Mouse (Mus musculus) G1E (cell line): Measurements from ENCODE around the gene Grcc10. TPM values are rescaled to one million over a fixed set of nuclear protein-coding genes. Genes with fewer than 3 reads are reported as not detected.

Source experiments
- ATAC-seq: 2 replicates; pipeline ENCODE4 v1.8.0; 2016; ENCODE audit warnings: mild to moderate bottlenecking; ENCODE audit not compliant: insufficient number of reproducible peaks, poor library complexity, low FRiP score, severe bottlenecking; ENCODE audit errors: extremely low read depth
- DNase-seq: peaks from one replicate; pipeline ENCODE4 v3.0.0; 2012; ENCODE audit warnings: low spot score
- H3K27me3 ChIP-seq: 2 replicates; pipeline ENCODE4 v1.6.1; 2012; ENCODE audit warnings: mild to moderate bottlenecking, low read length, inconsistent platforms; ENCODE audit not compliant: insufficient read depth
- H3K36me3 ChIP-seq: replicated peaks from 2 replicates; pipeline ENCODE3; 2012; ENCODE audit warnings: mild to moderate bottlenecking, inconsistent platforms
- H3K4me1 ChIP-seq: 2 replicates; pipeline ENCODE4 v1.6.1; 2012; ENCODE audit warnings: low read depth, low read length, inconsistent platforms, mixed read lengths; ENCODE audit not compliant: insufficient read depth
- H3K4me3 ChIP-seq: 2 replicates; pipeline ENCODE4 v1.5.1; 2012; ENCODE audit warnings: low read depth, mild to moderate bottlenecking, inconsistent platforms, low read length, moderate library complexity, mixed read lengths
- H3K9me3 ChIP-seq: replicated peaks from 2 replicates; pipeline ENCODE4 v1.6.1; 2012; ENCODE audit warnings: inconsistent platforms
- CTCF ChIP-seq: IDR thresholded peaks from 2 replicates; pipeline ENCODE4 v1.5.1; 2012; ENCODE audit warnings: low read depth, low read length, inconsistent platforms, mixed read lengths
- GATA1 ChIP-seq: IDR thresholded peaks from 2 replicates; pipeline ENCODE4 v1.6.1; 2012; ENCODE audit warnings: borderline replicate concordance, low read length, inconsistent platforms, mixed read lengths
- GATA2 ChIP-seq: IDR thresholded peaks from 2 replicates; pipeline ENCODE4 v1.6.1; 2012; ENCODE audit warnings: low read depth, low read length, inconsistent platforms, borderline replicate concordance
- POLR2AphosphoS5 ChIP-seq: IDR thresholded peaks from 2 replicates; pipeline ENCODE4 v1.6.1; 2012; ENCODE audit warnings: low read depth, low read length, inconsistent platforms; ENCODE audit not compliant: insufficient replicate concordance
- TAL1 ChIP-seq: conservative IDR thresholded peaks from 2 replicates; pipeline ENCODE4 v1.6.1; 2012; ENCODE audit warnings: low read depth, low read length, inconsistent platforms, mixed read lengths
- polyA plus RNA-seq: library from polyadenylated mRNA; stranded (reverse); fragments of >175 nt; gene quantifications from 2 replicates; pipeline ENCODE4 v1.2.3, GENCODE M21; 2012
- total RNA-seq, 2 experiments: library from RNA; stranded (forward) in 1 of 2; stranded (reverse) in 1 of 2; fragments of 200-1000 nt in 1 of 2; fragments of >200 nt in 1 of 2; fragmentation: Nextera tagmentation in 1 of 2; gene quantifications; 2 replicates each; pipeline ENCODE4 v1.2.3; 2014 to 2017

Grcc10 gene
- total and polyA plus RNA-seq, 3 experiments = 38.8 to 130 (median 61.7) TPM

DNA sequence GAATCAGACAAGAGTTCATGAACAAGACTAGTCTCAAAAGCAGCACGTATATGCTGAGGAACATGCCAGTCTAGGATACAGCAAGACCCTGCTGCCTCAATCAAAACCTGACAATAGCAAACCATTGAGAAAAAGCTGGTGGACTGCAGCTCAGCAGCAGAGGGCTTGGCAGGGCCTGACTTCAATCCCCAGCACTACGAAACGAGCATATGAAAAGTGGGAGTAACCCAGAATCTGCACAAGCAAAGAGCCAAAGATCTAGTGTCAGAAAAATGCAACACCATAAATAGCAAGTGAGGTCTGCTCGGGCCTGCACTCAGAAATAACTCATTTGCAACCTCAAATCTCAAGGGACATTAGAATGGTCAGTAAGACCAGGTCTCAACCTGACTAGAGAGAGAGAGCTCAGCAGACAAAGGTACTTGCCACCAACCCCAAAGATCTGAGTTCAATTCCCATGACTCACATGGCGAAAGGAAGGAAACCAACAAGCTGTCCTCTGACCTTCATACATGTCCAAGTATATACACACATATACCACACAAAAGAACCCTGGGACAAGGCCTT is 35.0 kb downstream of the Grcc10 start:
- TF ChIP-seq POLR2AphosphoS5 = 0 out of 2 replicates have a peak, but pooled peaks have one; percentile 12
- no peak for TF ChIP-seq GATA2
- Histone ChIP-seq H3K27me3 (no peaks in the 10 kb centered on the region), H3K36me3 (peaks cover 97% of the 10 kb centered on the region), H3K4me1 (peaks cover 84% of the 10 kb centered on the region), H3K9me3 (no peaks in the 10 kb centered on the region), H3K4me3 (no peak overlapping the region)
- DNase-seq (no peak), ATAC-seq (no peak)

DNA sequence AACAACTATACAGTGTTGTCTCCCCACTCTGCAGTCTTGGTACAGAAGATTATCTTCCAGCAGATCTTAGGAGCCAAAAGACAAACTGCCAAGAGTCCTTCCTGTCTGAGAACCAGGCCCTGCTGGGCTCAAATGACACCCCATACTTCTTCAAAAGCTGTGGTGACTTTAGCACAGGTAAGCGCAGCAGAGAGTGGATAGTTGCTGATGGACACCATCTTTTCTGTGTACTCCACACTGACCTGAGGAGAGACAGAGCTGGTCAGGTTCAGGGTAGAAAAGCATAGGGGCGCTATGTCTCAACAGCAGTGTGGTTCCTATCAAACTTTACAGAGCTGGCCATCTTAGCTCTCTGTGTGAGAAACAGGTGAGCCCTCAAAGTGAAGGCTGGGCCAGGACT is 36.8 kb downstream of the Grcc10 start:
- no peak for ATAC-seq
- no peaks in the 10 kb centered on the region for H3K9me3 ChIP-seq
- H3K27me3 ChIP-seq = no peaks in the 10 kb centered on the region
- DNase-seq = no peak
- H3K36me3 ChIP-seq = peaks cover 100% of the 10 kb centered on the region
- TF ChIP-seq POLR2AphosphoS5 = 0 out of 2 replicates have a peak, but pooled peaks have one; percentile 73
- TF ChIP-seq CTCF = no peak
- H3K4me1 ChIP-seq = peaks cover 85% of the 10 kb centered on the region
- no peak overlapping the region for H3K4me3 ChIP-seq

DNA sequence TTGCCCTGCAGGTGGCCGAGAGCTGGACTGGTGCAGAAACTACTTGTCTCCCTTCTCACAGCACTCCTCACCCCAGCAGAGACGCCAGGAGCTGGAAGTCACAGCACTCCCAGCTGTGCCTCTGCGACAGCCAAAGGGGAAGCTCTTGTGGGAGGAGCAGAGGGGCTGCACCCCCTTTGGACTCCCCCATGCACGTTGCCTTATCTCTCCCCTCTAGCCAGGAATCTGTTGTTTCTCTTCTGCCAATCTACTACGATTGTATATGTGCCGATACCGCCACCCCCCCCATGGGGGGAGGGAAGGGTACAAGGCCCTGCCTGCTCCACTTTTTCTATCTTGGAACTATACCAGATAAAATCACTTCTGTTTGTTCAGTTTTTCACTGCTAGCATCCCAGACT is 37.4 kb downstream of the Grcc10 start:
- Histone ChIP-seq H3K36me3 (peaks cover 100% of the 10 kb centered on the region), H3K27me3 (no peaks in the 10 kb centered on the region), H3K9me3 (no peaks in the 10 kb centered on the region), H3K4me3 (peak overlapping the region; percentile 41; the same call in 1 of the 2 replicates), H3K4me1 (peaks cover 86% of the 10 kb centered on the region)
- no peak for DNase-seq
- TF ChIP-seq CTCF (no peak), POLR2AphosphoS5 (0 out of 2 replicates have a peak, but pooled peaks have one; percentile 52)
- no peak for ATAC-seq

DNA sequence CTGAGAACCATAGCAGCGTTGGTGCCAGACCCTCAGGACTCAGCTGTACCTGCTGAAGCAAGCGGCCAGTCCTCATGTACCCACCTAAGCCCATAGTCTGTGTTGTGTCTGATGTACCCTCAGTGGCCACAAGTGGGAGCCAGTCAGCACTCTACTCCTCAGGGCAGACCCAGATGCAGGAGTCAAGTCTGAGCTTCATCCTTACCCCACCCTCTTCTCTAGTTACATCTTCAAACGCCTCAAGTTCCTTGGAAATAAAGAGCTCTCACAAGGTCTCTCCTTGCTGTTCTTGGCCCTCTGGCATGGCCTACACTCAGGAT is 38.4 kb downstream of the Grcc10 start:
- H3K4me1 ChIP-seq = peaks cover 76% of the 10 kb centered on the region
- DNase-seq (no peak), ATAC-seq (peak; percentile 58)
- H3K4me3 ChIP-seq = no peak overlapping the region
- no peaks in the 10 kb centered on the region for H3K27me3 ChIP-seq
- TF ChIP-seq GATA2 (no peak), CTCF (peak; percentile 92)
- peaks cover 100% of the 10 kb centered on the region for H3K36me3 ChIP-seq
- no peaks in the 10 kb centered on the region for H3K9me3 ChIP-seq

DNA sequence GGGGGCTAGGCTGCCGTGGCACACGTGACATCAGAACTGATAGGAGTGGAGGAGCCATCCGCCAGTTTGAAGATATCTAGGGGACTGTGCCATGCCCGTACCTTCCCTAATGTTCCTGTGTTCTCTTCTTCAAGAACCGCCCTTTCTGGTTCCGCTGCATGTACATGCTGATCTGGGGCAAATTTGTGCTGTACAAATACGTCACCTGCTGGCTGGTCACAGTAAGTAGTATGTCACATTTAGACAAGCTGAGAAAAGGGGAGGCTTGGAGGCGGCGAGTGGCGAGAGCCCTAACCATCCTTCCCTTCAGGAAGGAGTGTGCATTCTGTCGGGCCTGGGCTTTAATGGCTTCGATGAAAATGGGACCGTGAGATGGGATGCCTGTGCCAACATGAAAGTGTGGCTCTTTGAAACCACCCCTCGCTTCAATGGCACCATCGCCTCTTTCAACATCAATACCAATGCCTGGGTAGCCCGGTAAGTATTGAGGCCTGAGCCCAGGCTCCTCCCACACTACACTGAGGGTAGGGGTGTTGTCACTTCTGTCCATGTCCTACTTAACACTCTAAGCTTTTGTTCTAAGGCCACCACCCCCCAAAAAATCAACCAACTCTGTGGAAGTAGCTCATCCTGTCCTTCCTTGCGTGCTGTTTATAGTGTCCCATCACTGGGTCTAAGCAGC is 38.9 kb downstream of the Grcc10 start:
- no peak overlapping the region for H3K4me3 ChIP-seq
- no peak for DNase-seq
- ATAC-seq = no peak
- no peaks in the 10 kb centered on the region for H3K9me3 ChIP-seq
- TF ChIP-seq GATA2 (no peak), CTCF (no peak), GATA1 (no peak), POLR2AphosphoS5 (no peak), TAL1 (no peak)
- H3K4me1 ChIP-seq = peaks cover 71% of the 10 kb centered on the region
- peaks cover 100% of the 10 kb centered on the region for H3K36me3 ChIP-seq
- H3K27me3 ChIP-seq = no peaks in the 10 kb centered on the region

DNA sequence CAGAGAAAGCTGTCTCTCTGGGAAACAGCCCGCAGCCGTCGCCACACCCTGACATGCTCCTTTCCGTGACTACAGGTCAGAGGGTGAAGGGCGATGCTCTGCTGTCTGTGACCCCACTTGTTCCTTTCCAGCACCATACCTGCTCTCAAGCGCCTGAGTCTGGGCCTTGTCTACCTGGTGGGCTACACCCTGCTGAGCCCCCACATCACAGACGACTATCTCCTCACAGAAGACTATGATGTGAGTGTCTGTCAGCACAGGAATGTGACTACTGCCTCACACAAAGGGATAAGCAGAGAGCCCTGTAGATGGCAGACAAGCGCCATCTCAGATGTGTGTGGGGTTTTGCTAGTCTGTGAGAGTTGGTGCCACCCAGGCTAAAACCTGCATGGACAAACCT is 39.8 kb downstream of the Grcc10 start:
- TF ChIP-seq GATA1 (no peak), GATA2 (no peak), CTCF (no peak), TAL1 (no peak), POLR2AphosphoS5 (no peak)
- Histone ChIP-seq H3K9me3 (no peaks in the 10 kb centered on the region), H3K4me1 (peaks cover 69% of the 10 kb centered on the region), H3K4me3 (no peak overlapping the region), H3K27me3 (no peaks in the 10 kb centered on the region), H3K36me3 (peaks cover 100% of the 10 kb centered on the region)
- DNase-seq (no peak), ATAC-seq (no peak)
